Mouse (Mus musculus) gastrocnemius, postnatal 36 days (tissue): Measurements from ENCODE around the gene Pde7b. TPM values are rescaled to one million over a fixed set of nuclear protein-coding genes. Genes with fewer than 3 reads are reported as not detected.

Experiments
- DNase-seq, 2 experiments: peaks; one replicate each; pipeline ENCODE4 v3.0.0; 2022
- intact Hi-C: fragments of 180-260 bp; cut with DNase I; formaldehyde crosslinking; loops from one replicate; pipeline ENCODE4 v1.15.1; 2025
- total RNA-seq, 2 experiments: library from RNA; stranded (reverse); gene quantifications; 2 replicates each; pipeline ENCODE4 v1.2.3; 2021

Gene Pde7b
- total RNA-seq, 2 experiments from 2014 or later, result 32.3 to 39.7 TPM

- DNase-seq, result peak; percentile 29 to 35
- intact Hi-C loops, result no loop called here
Observed at GRCm38 (mm10) chr10:20657316-20658081, 67.4 kb downstream of the Pde7b start.

GRCm38 (mm10) chr10:20654590-20654989 is 70.3 kb downstream of the Pde7b start:
- intact Hi-C loops, result no loop called here
- no peak for DNase-seq

GRCm38 (mm10) chr10:20654187-20654586 is 70.7 kb downstream of the Pde7b start:
- DNase-seq, result no peak
- intact Hi-C loops, result no loop called here

DNA sequence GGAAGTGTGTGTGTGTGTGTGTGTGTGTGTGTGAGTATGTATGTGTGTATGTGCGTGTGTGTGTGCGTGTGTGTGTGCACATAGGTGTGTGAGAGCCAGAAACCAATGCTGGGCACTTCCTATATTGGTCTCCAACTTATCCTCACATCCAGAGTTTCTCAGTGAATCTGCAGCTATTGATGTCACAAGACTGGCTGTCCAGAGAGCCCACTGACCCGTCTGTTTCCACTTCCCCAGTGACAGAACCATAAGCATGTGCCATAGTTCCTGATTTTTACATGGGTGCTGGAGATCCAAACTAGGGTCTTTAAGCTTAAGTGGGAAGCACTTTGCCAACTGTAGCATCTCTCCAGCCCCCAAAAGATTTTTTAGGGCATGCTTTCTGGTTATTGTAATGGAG is 71.6 kb downstream of the Pde7b start:
- no peak for DNase-seq
- intact Hi-C loops, result no loop called here

DNA sequence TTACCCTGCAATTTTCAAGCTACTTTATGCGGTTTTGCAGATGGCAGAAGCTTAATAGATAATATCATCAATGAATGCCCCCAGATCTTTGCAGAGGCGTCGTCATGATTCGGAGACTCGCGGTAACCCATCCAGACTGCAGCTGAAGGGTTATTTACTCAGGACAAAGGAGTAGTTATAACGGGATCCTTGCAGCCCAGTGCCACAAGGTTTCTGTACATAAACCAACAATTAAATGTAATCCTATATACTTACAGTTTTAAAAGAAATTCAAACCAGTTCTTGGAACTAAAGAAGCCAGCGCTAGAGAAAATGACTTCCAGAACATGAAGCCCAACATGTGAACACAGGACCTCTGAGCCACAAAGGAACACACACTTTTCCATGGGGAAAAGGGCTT is 88.5 kb downstream of the Pde7b start:
- intact Hi-C loops, result no loop called here
- DNase-seq, result no peak

DNA sequence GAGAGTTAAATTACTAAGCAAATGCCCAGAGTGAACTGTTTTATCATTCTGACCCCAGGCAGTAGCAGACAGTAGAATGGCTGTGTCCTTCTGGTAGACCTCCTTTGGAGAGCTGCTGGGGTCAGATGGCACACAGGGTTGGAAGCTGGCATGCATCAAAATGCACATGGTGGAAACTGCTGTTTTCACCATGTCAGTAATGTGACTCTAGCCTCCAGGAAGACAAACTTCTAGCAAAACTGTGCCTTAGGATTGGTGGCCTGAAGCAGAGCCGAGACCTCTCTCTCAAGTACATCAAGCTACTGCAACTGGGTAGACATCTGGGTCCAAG is 91.8 kb downstream of the Pde7b start:
- intact Hi-C loops, result no loop called here
- no peak for DNase-seq

DNA sequence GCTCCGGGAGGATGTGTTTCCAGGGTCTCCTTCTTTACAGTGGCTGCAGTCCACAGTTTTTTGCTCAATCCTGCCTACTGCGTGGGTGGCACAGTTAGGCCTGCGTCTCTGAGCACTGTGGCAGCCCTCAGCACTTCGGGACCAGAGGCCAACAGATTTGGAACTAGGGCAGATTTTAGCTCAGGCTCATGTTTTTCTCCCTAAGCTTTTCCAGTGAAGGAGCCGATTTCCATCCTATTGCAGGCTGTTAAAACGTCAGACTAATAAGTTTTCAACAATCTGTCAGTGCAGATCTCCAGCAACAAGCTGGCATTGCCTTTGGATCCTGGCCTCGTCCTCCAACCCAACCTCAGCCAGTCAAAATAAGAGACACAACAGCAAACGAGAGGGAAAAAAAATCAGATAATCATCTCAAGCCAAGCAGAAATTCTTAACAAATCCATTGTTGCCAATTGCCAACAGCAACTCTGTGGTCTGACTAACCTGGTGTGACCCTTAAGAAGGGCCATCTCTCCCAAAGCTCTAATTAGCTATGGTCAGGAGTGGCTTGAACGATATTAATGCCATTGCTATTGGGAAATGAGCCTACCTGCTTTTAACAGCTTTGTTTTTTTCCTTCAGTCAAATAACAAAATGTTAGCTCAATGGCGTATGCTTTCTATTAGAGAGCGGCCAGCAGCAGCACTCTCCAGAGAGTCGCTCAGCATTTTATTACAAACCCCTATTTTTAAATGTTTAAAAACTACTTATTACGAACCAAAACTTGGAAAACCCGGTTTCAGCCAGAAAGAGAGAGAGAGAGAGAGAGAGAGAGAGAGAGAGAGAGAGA is 92.4 kb downstream of the Pde7b start:
- intact Hi-C loops, result no loop called here
- peak in 1 of 2 experiments; percentile 15 for DNase-seq

GRCm38 (mm10) chr10:20630122-20630521 is 94.8 kb downstream of the Pde7b start:
- intact Hi-C loops, result no loop called here
- peak in 1 of 2 experiments; percentile 37 for DNase-seq

DNA sequence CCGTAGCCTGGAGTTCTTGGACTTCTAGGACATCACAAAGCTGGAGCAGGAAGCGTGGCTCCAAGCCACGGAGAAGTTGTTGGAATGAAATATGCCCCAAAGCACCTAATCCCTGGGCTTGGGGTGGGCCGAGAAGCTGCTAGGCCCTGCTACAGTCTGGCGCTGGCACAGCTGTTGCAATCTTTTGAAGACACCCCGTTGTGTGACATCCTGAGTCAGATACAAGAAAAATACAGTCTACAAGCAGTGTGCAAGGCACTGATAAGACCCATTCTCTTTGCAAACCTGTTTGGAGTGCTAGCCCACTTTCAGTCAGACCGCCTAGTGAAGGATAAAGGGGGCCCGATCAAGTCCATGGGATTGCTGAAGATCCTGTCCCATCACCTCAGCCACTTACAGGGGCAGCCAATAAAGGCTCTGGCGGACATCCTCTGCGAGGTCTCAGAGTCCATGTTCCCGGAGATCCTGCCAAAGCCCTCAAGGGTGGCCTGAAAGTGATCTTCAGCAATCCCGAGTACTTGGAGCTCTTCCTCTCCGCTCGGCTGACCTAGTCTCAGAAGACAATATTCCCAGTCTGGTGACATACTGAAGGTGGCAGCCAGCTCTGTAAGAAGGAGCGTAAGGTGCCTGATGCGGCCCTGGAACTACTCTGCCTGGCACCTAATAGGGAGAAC is 99.0 kb downstream of the Pde7b start:
- intact Hi-C loops, result no loop called here
- DNase-seq, result no peak

DNA sequence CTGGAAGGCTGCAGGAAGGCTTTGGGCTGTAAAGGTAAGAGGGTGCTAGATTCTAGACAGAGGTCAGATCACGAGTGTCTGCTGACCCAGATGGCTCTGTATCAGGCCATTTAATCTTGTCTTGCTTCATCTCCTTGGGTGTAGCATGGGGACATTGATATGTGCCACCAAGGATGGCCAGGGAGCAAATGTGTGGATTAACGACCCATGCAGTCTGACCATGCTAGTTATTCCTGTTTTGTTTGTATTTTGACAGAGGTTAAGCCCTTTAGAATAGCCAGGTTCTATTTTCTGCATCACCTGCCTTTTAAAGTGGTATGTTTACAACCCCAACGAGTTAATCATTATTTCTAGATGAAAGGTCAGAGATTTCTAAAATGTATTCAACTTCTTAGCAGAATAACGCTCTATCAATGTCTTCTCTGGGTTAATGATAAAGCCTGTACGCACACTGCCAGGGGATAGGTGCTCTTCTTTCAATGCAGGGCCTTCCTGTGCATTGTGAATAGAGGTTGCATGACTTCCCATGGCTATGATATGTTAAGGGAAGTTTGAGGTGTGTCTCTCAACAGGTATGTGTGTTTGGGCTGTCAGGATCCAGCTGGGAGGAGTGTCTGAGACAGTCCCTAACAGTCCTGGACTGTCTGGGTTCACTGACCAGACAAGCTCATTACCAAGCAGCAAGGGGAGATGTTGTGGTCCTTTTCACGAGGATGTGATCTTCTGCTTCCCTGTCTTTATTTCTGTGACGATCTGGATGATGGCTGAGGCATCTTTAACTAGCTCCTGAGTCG is 103.0 kb downstream of the Pde7b start:
- intact Hi-C loops, result no loop called here
- DNase-seq, result no peak

DNA sequence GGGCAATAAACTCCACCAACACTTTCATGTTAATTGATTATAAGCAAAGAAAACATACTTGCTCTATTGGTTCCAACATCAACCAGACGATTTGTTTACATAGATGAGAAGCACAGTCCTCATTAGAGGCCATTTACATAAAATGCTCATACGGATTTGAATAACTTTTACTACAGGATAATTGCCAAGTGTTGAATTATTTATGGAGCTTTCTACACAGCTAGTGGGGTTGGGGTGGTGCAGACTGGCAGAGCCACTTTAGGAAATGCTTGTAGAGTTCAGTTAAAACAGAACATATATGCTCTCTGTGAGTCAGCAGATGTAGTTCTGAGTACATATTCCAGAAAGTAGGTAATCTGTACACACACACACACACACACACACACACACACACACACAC is 118.9 kb downstream of the Pde7b start:
- intact Hi-C loops, result no loop called here
- DNase-seq, result no peak

DNA sequence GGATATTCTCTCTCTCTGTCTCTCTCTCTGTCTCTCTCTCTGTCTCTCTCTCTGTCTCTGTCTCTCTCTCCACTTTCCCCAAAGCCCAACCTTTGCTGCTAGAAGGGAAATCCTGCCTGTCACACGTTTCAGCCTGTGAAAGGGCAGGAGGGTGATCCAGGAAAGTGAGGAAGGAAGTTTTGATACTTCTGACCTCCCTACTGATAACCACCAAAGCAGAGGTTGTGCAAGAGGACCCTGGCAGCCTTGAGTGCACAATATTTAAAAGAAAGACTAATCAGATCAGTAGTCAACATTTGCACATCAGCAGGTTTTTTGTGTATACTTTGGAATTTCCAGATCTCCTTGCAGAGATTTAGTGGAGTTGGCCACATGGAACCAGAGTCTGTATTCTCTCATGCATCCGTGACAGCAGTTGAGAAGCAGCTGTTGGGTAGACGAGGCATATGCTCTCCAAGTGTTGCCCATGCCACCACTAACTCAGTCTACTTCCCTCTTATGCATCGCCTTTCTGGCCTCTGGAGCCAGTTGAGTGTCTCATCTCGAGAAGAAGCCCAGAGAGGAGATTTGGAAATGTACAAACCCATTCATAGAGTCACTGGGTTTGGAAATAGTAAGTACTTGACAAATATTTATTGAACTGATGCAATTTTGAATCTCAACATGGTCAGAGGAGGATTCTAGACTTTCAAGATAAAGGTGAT is 129.6 kb downstream of the Pde7b start:
- intact Hi-C loops, result no loop called here
- no peak for DNase-seq

GRCm38 (mm10) chr10:20594015-20594414 is 130.9 kb downstream of the Pde7b start:
- intact Hi-C loops, result no loop called here
- DNase-seq, result no peak

- no peak for DNase-seq
- intact Hi-C loops, result no loop called here
Observed at GRCm38 (mm10) chr10:20590100-20590499, 134.8 kb downstream of the Pde7b start.

- DNase-seq, result no peak
- intact Hi-C loops, result no loop called here
Observed at GRCm38 (mm10) chr10:20585959-20586358, 138.9 kb downstream of the Pde7b start.

GRCm38 (mm10) chr10:20575002-20575401 is 149.9 kb downstream of the Pde7b start:
- no peak for DNase-seq
- intact Hi-C loops, result no loop called here

GRCm38 (mm10) chr10:20574414-20574813 is 150.5 kb downstream of the Pde7b start:
- DNase-seq, result no peak
- intact Hi-C loops, result no loop called here

DNA sequence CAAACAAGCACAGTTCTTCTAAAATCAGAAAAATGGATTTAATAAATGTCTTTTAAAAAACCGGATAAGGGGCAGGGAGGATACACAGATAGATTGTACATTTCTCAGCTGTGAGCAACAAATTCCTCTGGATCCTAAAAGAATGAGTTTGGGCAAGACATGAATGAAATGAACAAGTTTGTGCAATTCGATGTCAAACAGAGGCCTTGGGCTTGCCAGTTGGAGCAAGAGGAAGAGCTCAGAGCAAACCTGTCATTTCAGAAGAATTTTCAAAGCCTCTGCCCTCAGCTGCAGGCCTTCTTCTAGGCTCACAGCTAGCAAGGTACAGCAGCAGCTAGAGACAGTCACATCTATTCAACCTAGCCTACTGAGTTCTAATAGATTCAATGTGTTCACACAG is 153.4 kb downstream of the Pde7b start:
- intact Hi-C loops, result no loop called here
- DNase-seq, result no peak

DNA sequence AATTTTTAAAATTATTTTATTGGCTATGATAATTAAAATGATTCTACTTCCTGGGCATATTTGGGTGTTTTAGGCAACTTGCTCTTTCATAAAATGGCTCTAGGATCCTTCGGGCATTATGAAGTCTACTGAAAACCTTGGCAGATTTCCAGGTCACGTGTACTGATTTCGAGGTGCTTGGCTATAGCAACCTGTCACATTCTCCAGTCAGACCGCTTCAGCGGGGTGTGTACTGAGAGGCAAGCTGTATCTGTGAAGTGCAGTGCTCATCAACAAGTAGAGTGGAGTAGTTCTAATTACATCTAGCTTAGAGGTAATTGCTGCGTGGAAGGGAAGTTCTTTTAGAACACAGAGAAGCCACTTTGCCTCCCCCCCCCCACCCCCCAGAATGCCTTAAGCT is 156.2 kb downstream of the Pde7b start:
- intact Hi-C loops, result no loop called here
- no peak for DNase-seq

DNA sequence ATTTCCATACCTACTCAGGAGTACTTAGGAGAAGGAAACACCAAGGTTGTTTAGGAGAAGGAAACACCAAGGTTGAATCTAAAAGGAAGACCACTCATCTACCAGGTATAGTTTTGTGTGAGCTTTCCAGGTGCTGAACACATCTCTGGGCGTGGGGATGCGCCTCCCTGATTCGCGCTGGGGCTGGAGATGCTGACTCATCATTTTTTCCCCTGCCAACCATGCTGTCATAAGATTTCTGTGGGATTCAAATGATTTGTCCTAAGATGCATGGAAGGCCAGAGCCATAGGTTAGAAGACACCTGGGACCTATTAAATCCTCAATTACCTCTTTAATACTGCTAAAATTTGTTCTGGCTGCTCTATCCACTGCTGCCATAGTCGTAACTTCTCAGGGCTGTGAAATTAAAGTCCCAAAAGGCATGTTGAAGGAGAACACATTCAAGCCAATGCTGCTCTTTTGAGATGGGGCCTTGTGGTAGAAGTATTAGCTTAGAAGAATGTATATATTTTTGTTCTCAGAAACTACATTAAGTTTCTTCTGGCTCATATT is 157.1 kb downstream of the Pde7b start:
- no peak for DNase-seq
- intact Hi-C loops, result no loop called here
